Mouse (Mus musculus) forebrain, embryonic 13.5 days (tissue): ENCODE data around the gene 2310039H08Rik. TPM values are rescaled to one million over a fixed set of nuclear protein-coding genes. Genes with fewer than 3 reads are reported as not detected.
"Not testable (repeated sequence)": the region's sequence is repeated elsewhere in the genome, so short reads cannot be mapped to it uniquely, and the experiment has no call there.

ENCODE experiments used
- ATAC-seq: fragments of 200-750 bp; cut with Nextera tagmentation; 2 replicates; pipeline ENCODE4 v1.8.0; 2017
- H3K27ac ChIP-seq: fragments of 300-500 bp; sonication (generic); 2 replicates; pipeline ENCODE4 v1.5.1; 2015; ENCODE audit warnings: inconsistent platforms, mild to moderate bottlenecking, moderate library complexity
- H3K27me3 ChIP-seq: fragments of 300-500 bp; sonication (generic); 2 replicates; pipeline ENCODE4 v1.6.1; 2015; ENCODE audit warnings: mild to moderate bottlenecking, inconsistent platforms
- H3K36me3 ChIP-seq: fragments of 300-500 bp; sonication (generic); 2 replicates; pipeline ENCODE4 v1.6.1; 2015; ENCODE audit warnings: mild to moderate bottlenecking, inconsistent platforms; ENCODE audit not compliant: poor library complexity, severe bottlenecking
- H3K4me1 ChIP-seq: fragments of 300-500 bp; sonication (generic); 2 replicates; pipeline ENCODE4 v1.6.1; 2015; ENCODE audit warnings: inconsistent platforms
- H3K4me2 ChIP-seq: fragments of 300-500 bp; sonication (generic); 2 replicates; pipeline ENCODE4 v1.6.1; 2015; ENCODE audit warnings: inconsistent platforms, mild to moderate bottlenecking, moderate library complexity
- H3K4me3 ChIP-seq: fragments of 300-500 bp; sonication (generic); 2 replicates; pipeline ENCODE4 v1.5.1; 2015; ENCODE audit warnings: mild to moderate bottlenecking, inconsistent platforms
- H3K9ac ChIP-seq: fragments of 300-500 bp; sonication (generic); 2 replicates; pipeline ENCODE4 v1.6.1; 2015; ENCODE audit warnings: mild to moderate bottlenecking, inconsistent platforms
- H3K9me3 ChIP-seq: fragments of 300-500 bp; sonication (generic); replicated peaks from 2 replicates; pipeline ENCODE4 v1.6.1; 2016; ENCODE audit warnings: inconsistent platforms
- WGBS: fragments of 180-500 bp; shearing (Covaris S2); methylation state at CpG from one replicate; pipeline ENCODE4 v1.1.7; 2015; 5-methylcytosine and 5-hydroxymethylcytosine counted together
- polyA plus RNA-seq: library from polyadenylated mRNA; unstranded; fragments of >200 nt; fragmentation: Nextera tagmentation; extraction: Ambion mirVana; gene quantifications from 2 replicates; pipeline ENCODE4 v1.2.1, GENCODE M21; 2015

2310039H08Rik gene
- polyA plus RNA-seq, 1 experiment from 2014 or later: 69.0 TPM

GRCm38 (mm10) chr17:46786952-46787351, 14.5 kb downstream of the 2310039H08Rik start:
- Histone ChIP-seq H3K9ac (no peak overlapping the region), H3K4me3 (no peak overlapping the region), H3K36me3 (no peaks in the 10 kb centered on the region), H3K4me1 (no peaks in the 10 kb centered on the region), H3K27ac (no peak overlapping the region), H3K4me2 (no peak overlapping the region), H3K27me3 (no peaks in the 10 kb centered on the region), H3K9me3 (no peaks in the 10 kb centered on the region)
- no peak for ATAC-seq
- WGBS: 94% methylated on average over 5 of the region's 5 CpGs

- H3K9me3 ChIP-seq, H3K27me3 ChIP-seq, H3K4me1 ChIP-seq, H3K4me3 ChIP-seq, H3K36me3 ChIP-seq, H3K4me2 ChIP-seq, H3K27ac ChIP-seq, H3K9ac ChIP-seq, ATAC-seq: not testable (repeated sequence)
- 55% methylated on average over 2 of the region's 2 CpGs for WGBS
Observed at GRCm38 (mm10) chr17:46787974-46788373, 15.5 kb downstream of the 2310039H08Rik start.

- Histone ChIP-seq H3K4me2 (no peak overlapping the region), H3K36me3 (no peaks in the 10 kb centered on the region), H3K4me1 (no peaks in the 10 kb centered on the region), H3K27me3 (no peaks in the 10 kb centered on the region), H3K4me3 (no peak overlapping the region), H3K9me3 (no peaks in the 10 kb centered on the region), H3K9ac (no peak overlapping the region), H3K27ac (no peak overlapping the region)
- ATAC-seq: no peak
- 89% methylated on average over 2 of the region's 2 CpGs for WGBS
Observed at GRCm38 (mm10) chr17:46792963-46793362, 20.5 kb downstream of the 2310039H08Rik start.

- ATAC-seq: no peak
- H3K27ac ChIP-seq: no peak overlapping the region
- H3K4me1 ChIP-seq: no peaks in the 10 kb centered on the region
- no peaks in the 10 kb centered on the region for H3K9me3 ChIP-seq
- H3K4me2 ChIP-seq: no peak overlapping the region
- peaks cover 31% of the 10 kb centered on the region for H3K36me3 ChIP-seq
- no peaks in the 10 kb centered on the region for H3K27me3 ChIP-seq
- 96% methylated on average over 4 of the region's 4 CpGs for WGBS
- H3K9ac ChIP-seq: no peak overlapping the region
- H3K4me3 ChIP-seq: no peak overlapping the region
Observed at GRCm38 (mm10) chr17:46796743-46797142, 24.3 kb downstream of the 2310039H08Rik start.

GRCm38 (mm10) chr17:46797386-46797785, 25.0 kb downstream of the 2310039H08Rik start:
- peaks cover 37% of the 10 kb centered on the region for H3K36me3 ChIP-seq
- no peak for ATAC-seq
- no peak overlapping the region for H3K27ac ChIP-seq
- no peak overlapping the region for H3K9ac ChIP-seq
- H3K27me3 ChIP-seq: no peaks in the 10 kb centered on the region
- WGBS: 34% methylated on average over 4 of the region's 8 CpGs
- H3K4me2 ChIP-seq: no peak overlapping the region
- H3K4me3 ChIP-seq: no peak overlapping the region
- H3K4me1 ChIP-seq: no peaks in the 10 kb centered on the region
- no peaks in the 10 kb centered on the region for H3K9me3 ChIP-seq

GRCm38 (mm10) chr17:46799680-46800079, 27.2 kb downstream of the 2310039H08Rik start:
- no peak overlapping the region for H3K4me2 ChIP-seq
- H3K27me3 ChIP-seq: no peaks in the 10 kb centered on the region
- no peak overlapping the region for H3K4me3 ChIP-seq
- H3K9me3 ChIP-seq: no peaks in the 10 kb centered on the region
- peaks cover 48% of the 10 kb centered on the region for H3K36me3 ChIP-seq
- 75% methylated on average over 10 of the region's 10 CpGs for WGBS
- no peak for ATAC-seq
- no peak overlapping the region for H3K9ac ChIP-seq
- H3K27ac ChIP-seq: no peak overlapping the region
- H3K4me1 ChIP-seq: no peaks in the 10 kb centered on the region

- H3K4me2 ChIP-seq: no peak overlapping the region
- H3K9me3 ChIP-seq: no peaks in the 10 kb centered on the region
- no peak overlapping the region for H3K9ac ChIP-seq
- no peak overlapping the region for H3K27ac ChIP-seq
- no peaks in the 10 kb centered on the region for H3K4me1 ChIP-seq
- no peaks in the 10 kb centered on the region for H3K27me3 ChIP-seq
- ATAC-seq: no peak
- WGBS: 92% methylated on average over 6 of the region's 6 CpGs
- peaks cover 65% of the 10 kb centered on the region for H3K36me3 ChIP-seq
- H3K4me3 ChIP-seq: no peak overlapping the region
Observed at GRCm38 (mm10) chr17:46801761-46802160, 29.3 kb downstream of the 2310039H08Rik start.

GRCm38 (mm10) chr17:46808376-46808775, 35.9 kb downstream of the 2310039H08Rik start:
- WGBS: 91% methylated on average over 10 of the region's 10 CpGs
- Histone ChIP-seq H3K36me3 (peaks cover 78% of the 10 kb centered on the region), H3K4me3 (no peak overlapping the region), H3K27ac (no peak overlapping the region), H3K9me3 (no peaks in the 10 kb centered on the region), H3K4me1 (no peaks in the 10 kb centered on the region), H3K4me2 (no peak overlapping the region), H3K9ac (no peak overlapping the region), H3K27me3 (no peaks in the 10 kb centered on the region)
- no peak for ATAC-seq

GRCm38 (mm10) chr17:46809131-46809830, 36.8 kb downstream of the 2310039H08Rik start:
- 86% methylated on average over 6 of the region's 6 CpGs for WGBS
- peaks cover 81% of the 10 kb centered on the region for H3K36me3 ChIP-seq

GRCm38 (mm10) chr17:46810672-46811071, 38.2 kb downstream of the 2310039H08Rik start:
- no peak overlapping the region for H3K9ac ChIP-seq
- no peak overlapping the region for H3K4me3 ChIP-seq
- no peak for ATAC-seq
- H3K27ac ChIP-seq: no peak overlapping the region
- no peaks in the 10 kb centered on the region for H3K4me1 ChIP-seq
- peaks cover 76% of the 10 kb centered on the region for H3K36me3 ChIP-seq
- no peak overlapping the region for H3K4me2 ChIP-seq
- no peaks in the 10 kb centered on the region for H3K9me3 ChIP-seq
- 81% methylated on average over 3 of the region's 3 CpGs for WGBS
- H3K27me3 ChIP-seq: no peaks in the 10 kb centered on the region

More at GRCm38 (mm10) chr17:46809131-46809830, 36.8 kb downstream of the 2310039H08Rik start:
- Histone ChIP-seq H3K9me3 (no peaks in the 10 kb centered on the region), H3K4me3 (no peak overlapping the region), H3K4me1 (no peaks in the 10 kb centered on the region), H3K27me3 (no peaks in the 10 kb centered on the region), H3K27ac (no peak overlapping the region), H3K9ac (no peak overlapping the region), H3K4me2 (no peak overlapping the region)
- ATAC-seq: no peak

GRCm38 (mm10) chr17:46812442-46812841, 40.0 kb downstream of the 2310039H08Rik start:
- Histone ChIP-seq H3K9me3 (no peaks in the 10 kb centered on the region), H3K9ac (no peak overlapping the region), H3K27ac (no peak overlapping the region), H3K36me3 (peaks cover 60% of the 10 kb centered on the region), H3K4me1 (no peaks in the 10 kb centered on the region), H3K4me2 (no peak overlapping the region), H3K4me3 (no peak overlapping the region), H3K27me3 (no peaks in the 10 kb centered on the region)
- WGBS: 90% methylated on average over 1 of the region's 1 CpGs
- no peak for ATAC-seq

- Histone ChIP-seq H3K9me3 (no peaks in the 10 kb centered on the region), H3K4me3 (no peak overlapping the region), H3K36me3 (peaks cover 53% of the 10 kb centered on the region), H3K4me2 (no peak overlapping the region), H3K27ac (no peak overlapping the region), H3K27me3 (no peaks in the 10 kb centered on the region), H3K9ac (no peak overlapping the region), H3K4me1 (no peaks in the 10 kb centered on the region)
- no peak for ATAC-seq
- WGBS: 91% methylated on average over 8 of the region's 8 CpGs
Observed at GRCm38 (mm10) chr17:46813637-46814036, 41.2 kb downstream of the 2310039H08Rik start.

- WGBS: 88% methylated on average over 6 of the region's 6 CpGs
- H3K27ac ChIP-seq: no peak overlapping the region
- no peaks in the 10 kb centered on the region for H3K9me3 ChIP-seq
- H3K4me1 ChIP-seq: no peaks in the 10 kb centered on the region
- ATAC-seq: no peak
- H3K4me3 ChIP-seq: no peak overlapping the region
- H3K27me3 ChIP-seq: no peaks in the 10 kb centered on the region
- no peak overlapping the region for H3K9ac ChIP-seq
- no peak overlapping the region for H3K4me2 ChIP-seq
- peaks cover 52% of the 10 kb centered on the region for H3K36me3 ChIP-seq
Observed at GRCm38 (mm10) chr17:46814497-46814896, 42.1 kb downstream of the 2310039H08Rik start.
